Mouse (Mus musculus) bone marrow macrophage, adult 2 months (primary cell): ENCODE data around the gene Pianp. TPM values are rescaled to one million over a fixed set of nuclear protein-coding genes. Genes with fewer than 3 reads are reported as not detected.

Source experiments
- H3K27ac ChIP-seq: 2 replicates; pipeline ENCODE4 v1.5.1; 2012; ENCODE audit warnings: low read depth, low read length; ENCODE audit not compliant: insufficient read depth
- H3K4me1 ChIP-seq: 2 replicates; pipeline ENCODE4 v1.6.1; 2012; ENCODE audit warnings: low read length; ENCODE audit not compliant: control insufficient read depth, insufficient read depth
- H3K4me3 ChIP-seq: 2 replicates; pipeline ENCODE4 v1.5.1; 2012; ENCODE audit warnings: mild to moderate bottlenecking, low read length, moderate library complexity; ENCODE audit not compliant: insufficient read depth
- CTCF ChIP-seq: IDR thresholded peaks from 2 replicates; pipeline ENCODE4 v1.5.1; 2012; ENCODE audit warnings: low read depth, mild to moderate bottlenecking, low read length, moderate library complexity
- POLR2A ChIP-seq: IDR thresholded peaks from 2 replicates; pipeline ENCODE4 v1.6.1; 2012; ENCODE audit warnings: mild to moderate bottlenecking, low read depth, low read length, borderline replicate concordance
- polyA plus RNA-seq: library from polyadenylated mRNA; stranded (reverse); fragments of >200 nt; gene quantifications from 2 replicates; pipeline ENCODE4 v1.2.4, GENCODE M21; 2012; ENCODE audit not compliant: missing spikeins, insufficient read depth, insufficient read length

Gene Pianp
- polyA plus RNA-seq, 1 experiment = 7.2 TPM

GRCm38 (mm10) chr6:125039533-125040153, 43.1 kb downstream of the Pianp start, which contains the start of gene Ing4:
Ing4 (plus strand) TSS chr6:125039760.
- TF ChIP-seq CTCF = no peak
- TF ChIP-seq POLR2A = no peak
- peaks cover 19% of the 10 kb centered on the region for H3K4me1 ChIP-seq
- H3K27ac ChIP-seq = peak within 1 kb of the TSS; percentile 90
- H3K4me3 ChIP-seq = peak within 1 kb of the TSS; percentile 84

DNA sequence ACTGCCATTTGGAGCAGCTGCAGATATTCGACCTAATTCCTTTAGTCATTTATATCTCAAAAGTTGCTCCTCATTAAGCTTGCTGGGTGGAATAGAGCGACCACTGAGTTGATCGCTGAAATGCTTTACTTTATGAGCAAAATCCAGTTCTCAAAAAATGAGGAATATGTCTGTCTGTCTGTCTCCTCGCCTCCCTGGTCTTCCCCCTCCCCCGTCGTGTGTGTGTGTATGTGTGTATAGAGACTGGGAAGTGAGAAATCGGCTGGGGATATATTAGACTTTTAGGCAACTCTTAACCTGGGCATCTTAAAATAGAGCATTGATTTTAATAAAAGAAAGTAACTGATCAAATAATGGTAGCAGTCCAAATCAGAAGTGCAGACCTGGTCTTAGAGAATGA, 43.7 kb downstream of the Pianp start:
- H3K4me1 ChIP-seq = peaks cover 19% of the 10 kb centered on the region
- peak overlapping the region; percentile 90 for H3K27ac ChIP-seq
- peak overlapping the region; percentile 84 for H3K4me3 ChIP-seq
- TF ChIP-seq CTCF (no peak), POLR2A (no peak)

DNA sequence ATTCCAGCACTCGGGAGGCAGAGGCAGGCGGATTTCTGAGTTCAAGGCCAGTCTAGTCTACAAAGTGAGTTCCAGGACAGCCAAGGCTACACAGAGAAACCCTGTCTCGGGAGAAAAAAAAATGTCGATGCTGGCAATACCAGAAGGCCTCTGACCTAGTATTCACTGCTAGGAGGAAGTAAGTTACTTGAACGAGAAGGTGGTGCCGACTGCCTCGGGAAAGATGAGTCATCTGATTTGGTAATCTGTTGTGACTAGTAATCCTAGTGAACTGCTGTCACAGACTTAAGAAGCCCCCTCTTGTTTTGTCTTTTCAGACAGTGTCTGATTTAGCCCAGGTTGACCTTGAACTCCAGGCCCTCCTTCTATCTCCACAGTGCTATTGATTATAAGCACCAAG, 44.6 kb downstream of the Pianp start:
- Histone ChIP-seq H3K4me1 (peaks cover 19% of the 10 kb centered on the region), H3K27ac (peak overlapping the region; percentile 90), H3K4me3 (peak overlapping the region; percentile 18; the same call in 1 of the 2 replicates)
- TF ChIP-seq POLR2A (no peak), CTCF (no peak)

DNA sequence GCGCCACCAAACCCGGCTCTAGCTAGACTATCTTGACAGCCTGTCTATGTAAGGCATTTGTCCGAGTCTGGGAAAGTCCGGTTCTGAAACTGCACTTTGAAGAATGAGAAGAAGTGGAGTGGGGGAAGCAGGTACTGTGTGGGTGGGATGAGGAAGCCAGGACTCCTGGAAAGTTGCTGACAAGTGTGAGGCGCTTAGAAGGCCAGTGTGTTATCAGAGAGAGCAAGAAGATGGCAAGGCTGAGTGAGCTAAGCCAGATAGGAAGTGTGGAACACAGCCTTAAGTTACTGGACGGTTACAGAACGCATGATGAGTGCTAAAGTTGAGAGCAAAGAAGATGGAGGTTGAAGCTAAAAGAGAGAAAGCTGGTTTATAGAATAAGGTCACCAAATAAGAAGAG, 45.6 kb downstream of the Pianp start:
- H3K4me3 ChIP-seq = no peak overlapping the region
- peak overlapping the region; percentile 14 for H3K27ac ChIP-seq
- TF ChIP-seq POLR2A (no peak), CTCF (no peak)
- H3K4me1 ChIP-seq = peaks cover 19% of the 10 kb centered on the region

GRCm38 (mm10) chr6:125046691-125047090, 50.2 kb downstream of the Pianp start:
- TF ChIP-seq CTCF (peak; percentile 74), POLR2A (no peak)
- H3K4me3 ChIP-seq = no peak overlapping the region
- peaks cover 8% of the 10 kb centered on the region for H3K4me1 ChIP-seq
- H3K27ac ChIP-seq = no peak overlapping the region

GRCm38 (mm10) chr6:125049678-125050077, 53.2 kb downstream of the Pianp start, which contains the start of gene Acrbp:
Acrbp (plus strand) TSS chr6:125049689.
- no peak for TF ChIP-seq CTCF
- TF ChIP-seq POLR2A = no peak
- Histone ChIP-seq H3K4me1 (no peaks in the 10 kb centered on the region), H3K4me3 (no peak within 1 kb of the TSS), H3K27ac (no peak within 1 kb of the TSS)

- TF ChIP-seq CTCF (peak; percentile 59), POLR2A (no peak)
- no peak overlapping the region for H3K27ac ChIP-seq
- no peak overlapping the region for H3K4me3 ChIP-seq
- no peaks in the 10 kb centered on the region for H3K4me1 ChIP-seq
These were observed 54.7 kb downstream of the Pianp start for GRCm38 (mm10) chr6:125051237-125051636.

Other genes starting within 250 kb of the Pianp start
- gene Gm45234, start 240.7 kb upstream of the Pianp start, polyA plus RNA-seq = not detected in 2 replicates
- 30.1 and 34.0 TPM in 2 replicates for gene Atn1, start 240.2 kb upstream of the Pianp start, polyA plus RNA-seq
- gene Eno2, start 227.0 kb upstream of the Pianp start, polyA plus RNA-seq = 1.4 and 2.6 TPM in 2 replicates
- gene Lrrc23, start 217.0 kb upstream of the Pianp start, polyA plus RNA-seq = not detected in 2 replicates
- 31.4 and 43.6 TPM in 2 replicates for gene Spsb2, start 188.0 kb upstream of the Pianp start, polyA plus RNA-seq
- 224 and 232 TPM in 2 replicates for gene Tpi1, start 182.4 kb upstream of the Pianp start, polyA plus RNA-seq
- gene Usp5, start 167.2 kb upstream of the Pianp start, polyA plus RNA-seq = 62.3 and 65.0 TPM in 2 replicates
- gene Cdca3, start 167.1 kb upstream of the Pianp start, polyA plus RNA-seq = 70.1 and 76.5 TPM in 2 replicates
- not detected in 2 replicates for gene Gnb3, start 156.4 kb upstream of the Pianp start, polyA plus RNA-seq
- 12.1 and 12.9 TPM in 2 replicates for gene P3h3, start 138.9 kb upstream of the Pianp start, polyA plus RNA-seq
- 43.3 and 52.6 TPM in 2 replicates for gene Gpr162, start 132.7 kb upstream of the Pianp start, polyA plus RNA-seq
- gene Cd4, start 108.5 kb upstream of the Pianp start, polyA plus RNA-seq = 20.6 and 23.4 TPM in 2 replicates
- gene Lag3, start 85.0 kb upstream of the Pianp start, polyA plus RNA-seq = 0.44 TPM in 1 of 2 replicates, not detected in the other
- 820 and 821 TPM in 2 replicates for gene Ptms, start 76.6 kb upstream of the Pianp start, polyA plus RNA-seq
- 186 and 188 TPM in 2 replicates for gene Mlf2, start 65.3 kb upstream of the Pianp start, polyA plus RNA-seq
- 49.3 and 58.7 TPM in 2 replicates for gene Cops7a, start 31.2 kb upstream of the Pianp start, polyA plus RNA-seq
- gene Zfp384, start 12.5 kb downstream of the Pianp start, polyA plus RNA-seq = 82.7 and 83.1 TPM in 2 replicates
- 110 and 113 TPM in 2 replicates for gene Ing4, start 43.1 kb downstream of the Pianp start, polyA plus RNA-seq
- gene Acrbp, start 53.0 kb downstream of the Pianp start, polyA plus RNA-seq = 28.7 and 29.3 TPM in 2 replicates
- 33.2 and 43.3 TPM in 2 replicates for gene Lpar5, start 71.2 kb downstream of the Pianp start, polyA plus RNA-seq
- 122 and 144 TPM in 2 replicates for gene Chd4, start 99.3 kb downstream of the Pianp start, polyA plus RNA-seq
- gene Nop2, start 135.2 kb downstream of the Pianp start, polyA plus RNA-seq = 10.7 and 11.4 TPM in 2 replicates
- 51.8 and 57.0 TPM in 2 replicates for gene Iffo1, start 148.5 kb downstream of the Pianp start, polyA plus RNA-seq
- gene Gapdh, start 169.8 kb downstream of the Pianp start, polyA plus RNA-seq = 229 and 264 TPM in 2 replicates
- 83.1 and 85.5 TPM in 2 replicates for gene Ncapd2, start 195.0 kb downstream of the Pianp start, polyA plus RNA-seq
- gene Mrpl51, start 195.1 kb downstream of the Pianp start, polyA plus RNA-seq = 68.6 and 82.0 TPM in 2 replicates
- 15.0 and 15.1 TPM in 2 replicates for gene Vamp1, start 218.9 kb downstream of the Pianp start, polyA plus RNA-seq
- 14.5 and 16.2 TPM in 2 replicates for gene Tapbpl, start 235.2 kb downstream of the Pianp start, polyA plus RNA-seq
- not detected in 2 replicates for gene Cd27, start 240.3 kb downstream of the Pianp start, polyA plus RNA-seq